Mouse (Mus musculus): ENCODE data around the gene Rad23a.
"Not testable (repeated sequence)": the region's sequence is repeated elsewhere in the genome, so short reads cannot be mapped to it uniquely, and the experiment has no call there.

Gene Rad23a

GRCm38 (mm10) chr8:84839875-84840247 is 604 bp downstream of the Rad23a start:
- no peak for DNase-seq

DNA sequence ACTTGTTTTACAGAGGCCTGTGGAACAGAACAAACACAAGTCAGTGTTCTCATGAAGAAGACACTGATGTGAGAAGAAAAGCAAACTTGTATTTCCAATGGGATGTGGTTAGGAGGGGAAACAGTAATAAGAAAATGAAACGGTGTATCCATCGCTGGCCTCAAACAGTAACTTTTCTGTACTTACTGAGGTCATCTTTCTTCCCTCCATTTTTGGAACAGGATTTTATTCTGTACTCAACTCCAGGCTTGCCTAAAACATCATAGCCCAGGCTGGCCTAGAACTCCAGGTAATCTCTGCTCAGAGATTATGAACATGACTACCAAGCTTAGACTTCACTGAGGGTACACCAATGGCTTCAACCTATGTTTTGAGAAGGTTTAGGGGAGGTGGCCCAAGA is 1.1 kb downstream of the Rad23a start:
- no peak for DNase-seq

DNA sequence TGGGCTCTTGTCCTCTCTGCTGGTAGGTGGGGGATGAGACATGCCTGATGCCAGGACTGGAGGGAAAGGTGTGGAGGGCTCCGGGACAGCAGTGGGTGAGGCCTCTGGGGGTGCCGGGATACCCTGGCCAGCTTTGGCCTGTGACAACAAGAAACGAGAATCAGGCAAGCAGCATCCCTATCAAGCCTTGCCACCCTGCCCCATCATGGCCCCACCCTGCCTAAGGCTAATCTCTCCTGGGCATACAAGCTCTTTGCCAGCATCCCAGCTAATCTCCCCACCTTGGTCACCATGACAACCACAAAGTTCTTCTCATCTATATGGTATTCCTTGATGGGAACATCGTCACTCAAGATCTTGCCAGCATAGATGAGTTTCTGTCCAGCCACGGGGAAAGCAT is 2.0 kb downstream of the Rad23a start:
- no peak for DNase-seq

GRCm38 (mm10) chr8:84837912-84838470 is 2.5 kb downstream of the Rad23a start:
- no peak for DNase-seq

- no peak for DNase-seq
Measured at GRCm38 (mm10) chr8:84837149-84837911, 3.1 kb downstream of the Rad23a start.

DNA sequence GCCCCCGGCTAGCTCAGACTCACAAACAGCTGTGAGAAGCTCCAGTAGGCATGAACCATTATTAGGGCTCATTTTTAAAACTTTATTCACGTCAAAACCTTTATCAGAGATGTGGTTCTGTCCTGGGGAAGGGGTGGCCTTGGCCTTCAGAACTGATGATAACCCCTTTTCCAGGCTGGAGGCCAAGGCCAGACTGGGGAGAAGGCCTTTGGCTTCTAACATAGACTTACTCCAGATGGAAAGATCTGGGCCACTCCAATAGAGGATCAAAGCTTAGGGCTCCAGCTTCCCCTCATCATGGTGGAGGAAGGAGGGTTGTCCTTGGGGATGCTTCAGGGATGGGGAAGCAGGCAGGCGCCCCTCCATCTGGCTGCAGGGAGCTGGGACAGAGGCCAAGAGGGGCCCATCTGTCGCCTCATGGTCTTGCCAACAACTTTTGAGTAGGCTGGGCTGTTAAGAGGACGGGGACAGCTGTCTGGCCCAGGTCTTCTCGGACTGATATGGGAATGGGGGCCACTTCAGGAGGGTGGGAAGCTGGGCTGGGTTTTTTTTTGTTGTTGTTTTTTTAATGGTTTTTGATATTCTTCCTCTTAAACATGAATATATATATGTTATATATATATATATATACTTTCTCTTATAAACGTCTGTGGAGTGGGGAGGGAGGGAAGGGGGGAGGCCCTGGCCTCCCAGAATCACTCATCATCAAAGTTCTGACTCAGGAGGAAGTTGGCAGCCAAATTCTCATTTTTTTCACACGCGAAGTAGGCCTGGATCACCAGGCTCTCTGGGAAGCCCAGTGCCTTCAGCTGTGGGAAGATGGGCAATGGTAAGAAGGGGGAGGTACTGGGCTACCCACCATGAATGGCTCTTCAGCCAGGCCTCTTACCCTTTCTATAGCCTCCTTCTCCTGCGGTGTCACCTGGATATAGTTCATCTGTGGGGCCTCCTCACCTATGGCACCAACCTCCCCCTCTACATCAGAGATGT is 5.3 kb downstream of the Rad23a start:
- DNase-seq = peak; percentile 86

DNA sequence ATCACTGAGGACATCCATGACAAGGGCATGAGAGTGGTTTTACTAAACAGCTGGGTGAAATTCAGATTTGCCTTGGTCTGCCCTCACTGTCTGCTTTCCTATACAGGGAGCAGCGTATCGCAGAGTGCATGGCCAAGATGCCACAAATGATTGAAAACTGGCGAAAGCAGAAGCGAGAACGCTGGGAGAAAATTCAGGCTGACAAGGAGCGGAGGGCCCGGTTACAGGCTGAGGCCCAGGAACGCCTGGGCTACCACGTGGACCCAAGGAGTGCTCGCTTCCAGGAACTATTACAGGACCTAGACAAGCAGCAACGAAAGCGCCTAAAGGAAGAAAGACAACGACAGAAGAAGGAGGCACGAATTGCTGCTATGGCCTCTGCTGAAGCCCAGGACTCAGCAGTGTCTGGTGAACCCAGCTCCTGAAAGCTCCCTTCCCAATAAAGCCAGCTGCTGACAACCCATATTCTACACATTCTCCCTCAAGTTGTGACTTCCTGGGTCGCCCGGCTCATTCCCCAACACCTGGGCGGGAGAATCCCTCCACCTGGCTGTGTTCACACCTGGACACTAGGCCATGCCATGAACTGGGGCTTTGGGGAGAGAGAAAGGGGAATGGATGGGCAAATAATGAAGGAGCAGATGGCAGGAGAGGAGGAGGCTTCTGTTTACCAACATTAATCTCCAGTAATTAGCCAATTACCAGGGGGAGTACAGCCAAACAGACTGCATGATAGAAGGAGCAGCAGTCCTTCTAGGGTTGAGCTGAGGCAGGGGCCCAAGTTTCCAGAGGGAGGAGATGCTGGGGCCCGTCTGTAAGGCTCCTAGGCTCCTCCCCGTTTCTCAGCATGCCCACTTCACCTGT is 6.2 kb downstream of the Rad23a start:
- peak; percentile 83 for DNase-seq

DNA sequence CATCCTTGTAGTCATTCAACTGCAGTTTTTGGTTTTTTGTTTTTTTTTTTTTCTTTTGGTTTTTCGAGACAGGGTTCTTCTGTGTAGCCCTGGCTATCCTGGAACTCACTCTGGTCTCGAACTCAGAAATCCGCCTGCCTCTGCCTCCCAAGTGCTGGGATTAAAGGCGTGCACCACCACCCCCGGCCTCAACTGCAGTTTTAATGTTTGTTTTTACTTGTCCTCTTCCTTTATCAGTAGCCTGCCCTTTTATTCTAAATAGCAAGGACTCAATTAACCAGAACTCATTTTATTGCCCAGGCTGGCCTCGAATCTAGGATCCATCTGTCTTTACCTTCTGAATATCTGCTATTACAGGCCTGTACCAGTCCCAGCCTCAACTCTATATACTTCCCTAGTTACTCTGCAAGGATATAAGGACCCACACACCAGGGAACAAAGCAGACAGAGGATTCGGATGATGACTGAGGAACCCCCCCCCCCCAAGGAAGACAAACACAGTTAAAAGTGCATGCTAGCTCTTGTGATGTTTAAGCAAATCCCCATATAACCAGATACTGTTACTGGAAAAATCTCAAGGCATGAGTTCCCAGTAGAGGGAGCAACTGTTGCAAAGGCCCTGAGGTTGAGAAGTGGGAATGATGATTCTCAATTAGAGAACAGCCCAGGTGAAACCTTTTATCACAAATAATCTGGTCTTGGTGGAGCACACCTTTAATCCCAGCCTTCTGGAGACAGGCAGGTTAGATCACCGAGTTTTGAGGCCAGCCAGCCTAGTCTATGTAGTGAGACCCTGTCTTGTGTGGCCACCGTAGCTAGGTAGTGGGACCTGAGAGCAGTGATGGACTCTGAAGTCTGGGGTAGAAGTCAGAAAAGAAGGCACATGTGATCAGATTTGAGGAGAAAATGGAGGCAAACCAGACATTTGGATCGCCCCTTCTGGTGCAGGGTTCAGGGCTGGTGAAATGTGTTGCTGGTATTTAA is 7.4 kb downstream of the Rad23a start:
- no peak for DNase-seq

GRCm38 (mm10) chr8:84832034-84832717 is 8.3 kb downstream of the Rad23a start:
- DNase-seq = peak; percentile 86

DNA sequence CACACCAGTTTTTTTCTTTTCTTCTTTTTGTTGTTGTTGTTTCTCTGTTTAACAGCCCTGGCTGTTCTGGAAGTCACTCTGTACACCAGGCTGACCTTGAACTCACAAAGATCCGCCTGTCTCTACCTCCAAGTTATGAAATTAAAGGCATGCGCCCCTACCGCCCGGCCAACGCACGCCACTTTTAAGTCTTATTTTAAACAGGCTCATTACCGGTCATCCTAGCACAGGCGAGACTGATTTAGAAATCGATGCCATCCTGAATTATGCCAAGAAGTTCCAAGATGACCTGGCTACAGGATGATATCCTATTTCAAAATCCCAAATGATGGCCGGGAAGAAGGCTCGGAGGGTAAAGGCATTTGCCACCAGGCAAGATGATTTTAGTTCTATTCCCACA is 9.0 kb downstream of the Rad23a start, which contains the start of gene Gadd45gip1:
TSS of gene Gadd45gip1 (plus strand) at position 33 of the 400 bp plus-strand sequence.
- no peak for DNase-seq

- not testable (repeated sequence) for DNase-seq
Measured at GRCm38 (mm10) chr8:84826518-84826917, 13.9 kb downstream of the Rad23a start.

DNA sequence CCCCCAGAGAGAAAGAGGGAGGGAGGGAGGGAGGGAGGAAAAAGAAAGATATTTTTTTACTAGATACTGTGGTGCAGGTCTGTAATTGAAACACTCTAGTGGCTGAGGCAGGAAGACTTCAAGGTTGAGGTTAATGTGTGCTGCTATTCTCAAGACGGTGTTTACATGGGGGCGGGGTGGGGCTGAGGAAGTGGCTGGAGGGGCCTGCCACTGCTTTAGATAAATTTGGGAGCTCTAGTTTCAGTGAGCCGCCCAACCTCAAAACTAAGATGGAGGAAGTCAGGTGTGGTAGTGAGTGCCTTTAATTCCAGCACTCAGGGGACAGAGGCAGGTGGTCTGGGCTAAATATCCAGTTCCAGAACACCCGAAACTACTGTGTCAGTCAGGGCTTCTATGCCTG is 14.8 kb downstream of the Rad23a start:
- DNase-seq = no peak

DNA sequence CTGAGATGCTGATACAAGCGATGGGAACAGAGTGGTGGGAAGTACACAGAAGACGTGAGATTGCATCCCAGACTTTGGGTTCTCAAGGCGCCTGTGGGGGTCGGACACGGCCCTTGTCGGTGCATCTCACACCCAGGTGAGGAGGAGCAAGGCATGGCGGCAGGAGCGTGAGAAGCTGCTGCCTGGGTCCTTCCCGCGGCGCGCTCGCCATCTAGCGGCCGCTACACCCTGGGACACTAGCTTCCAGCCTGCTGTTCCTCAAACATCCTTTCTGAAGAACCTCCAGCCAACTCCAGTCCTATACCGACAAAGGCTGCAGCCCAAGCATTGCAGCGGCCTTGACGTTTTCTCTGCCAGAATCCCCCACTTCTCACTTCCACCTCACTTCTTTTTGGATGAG is 16.8 kb downstream of the Rad23a start:
- DNase-seq = peak; percentile 81

GRCm38 (mm10) chr8:84822723-84823122 is 17.7 kb downstream of the Rad23a start, which contains the start of gene Dand5:
Gene Dand5, minus strand, starts transcription at chr8:84822823.
- DNase-seq = no peak

DNA sequence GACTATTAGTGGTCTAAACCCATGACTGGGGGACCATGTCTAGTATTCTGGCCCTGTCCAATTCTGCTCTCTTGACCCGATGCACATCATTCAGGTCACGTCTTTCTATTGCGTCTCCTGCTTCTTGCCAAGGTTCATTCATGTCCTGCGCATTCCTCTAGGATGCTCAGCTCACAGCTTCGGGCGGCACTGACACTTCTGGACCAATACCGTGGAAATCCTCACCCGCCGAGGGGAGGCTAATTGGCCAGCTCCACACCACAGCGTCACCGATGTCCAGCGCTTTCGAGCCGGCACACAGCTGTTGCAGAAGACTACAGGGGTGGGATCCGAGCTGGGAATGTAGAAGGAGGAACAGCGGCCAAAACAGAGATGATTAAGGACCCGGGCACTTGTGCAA is 24.3 kb downstream of the Rad23a start:
- DNase-seq = no peak

DNA sequence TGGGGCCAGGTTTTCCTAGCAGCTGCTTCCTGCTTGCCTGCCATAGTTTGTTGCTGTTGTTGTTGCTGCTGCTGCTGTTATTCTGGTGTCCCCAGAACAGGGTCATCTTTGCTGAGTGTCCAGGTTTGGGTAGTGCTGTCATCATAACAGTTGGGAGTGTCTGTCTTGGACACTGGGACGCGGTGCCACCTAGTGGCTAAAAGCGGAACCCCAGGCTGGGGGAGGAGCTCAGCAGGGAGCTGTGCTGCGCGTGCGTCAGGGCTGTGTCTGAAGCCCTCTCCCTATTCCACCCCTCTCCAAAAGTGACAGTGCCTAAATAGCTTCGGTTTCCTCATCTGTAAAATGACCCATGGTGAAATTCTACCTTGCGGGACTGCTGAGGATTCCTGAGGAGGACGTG is 24.9 kb downstream of the Rad23a start:
- peak; percentile 94 for DNase-seq

- DNase-seq = peak; percentile 83
Measured at GRCm38 (mm10) chr8:84814555-84815441, 25.7 kb downstream of the Rad23a start.

- DNase-seq = no peak
Measured at GRCm38 (mm10) chr8:84814240-84814554, 26.3 kb downstream of the Rad23a start.

DNA sequence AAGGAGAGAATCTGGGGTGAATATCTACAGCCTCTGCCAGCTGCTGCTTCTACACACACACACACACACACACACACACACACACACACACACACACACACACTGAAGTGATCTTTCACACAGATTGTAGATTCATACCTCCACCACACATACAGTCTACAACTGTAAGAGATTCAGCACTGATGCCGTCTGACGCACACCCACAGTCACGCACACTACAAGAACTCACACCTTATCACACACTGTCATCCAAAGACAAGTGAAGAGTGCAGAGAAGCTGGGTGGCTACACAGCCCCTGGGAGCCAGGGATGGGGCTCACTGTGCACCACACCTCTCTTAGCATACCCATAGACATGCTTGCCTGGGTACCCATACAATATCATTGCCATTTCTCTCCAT is 26.6 kb downstream of the Rad23a start:
- no peak for DNase-seq

DNA sequence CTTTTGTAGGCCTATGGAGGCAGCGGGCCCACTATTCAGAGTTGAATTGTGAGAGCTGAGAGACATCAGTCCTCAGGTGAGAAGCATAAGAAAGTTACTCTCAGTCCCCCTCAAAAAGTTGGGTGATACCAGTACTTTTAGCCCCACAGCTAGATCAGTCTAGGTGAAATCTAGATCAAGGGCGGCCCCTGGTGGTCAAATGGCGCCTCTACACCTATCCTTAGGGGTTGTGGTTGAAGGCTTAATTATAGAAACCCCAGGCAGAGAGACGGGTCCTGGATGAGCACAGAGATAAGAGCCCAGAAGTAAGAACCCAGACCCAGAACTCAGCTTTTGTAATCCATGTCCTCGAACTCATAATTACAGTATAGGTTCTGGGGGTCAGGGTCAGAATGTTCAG is 27.4 kb downstream of the Rad23a start:
- peak; percentile 87 for DNase-seq

All from retina, postnatal 1 day (tissue).